Mouse (Mus musculus) limb, embryonic 11.5 days (tissue): ENCODE data around the gene Cog3. TPM values are rescaled to one million over a fixed set of nuclear protein-coding genes. Genes with fewer than 3 reads are reported as not detected.

ENCODE experiments used
- ATAC-seq: fragments of 200-750 bp; cut with Nextera tagmentation; 2 replicates; pipeline ENCODE4 v1.8.0; 2017; ENCODE audit warnings: low read depth; ENCODE audit not compliant: insufficient number of reproducible peaks, low FRiP score, low TSS enrichment
- DNase-seq: peaks from one replicate; pipeline ENCODE4 v3.0.0-alpha.2; 2015; ENCODE audit warnings: low spot score
- H3K27ac ChIP-seq: fragments of 300-500 bp; sonication (generic); replicated peaks from 2 replicates; pipeline ENCODE4 v1.5.1; 2014; ENCODE audit warnings: low read depth, mild to moderate bottlenecking, low read length
- H3K27me3 ChIP-seq: fragments of 300-500 bp; sonication (generic); 2 replicates; pipeline ENCODE4 v1.6.1; 2014; ENCODE audit warnings: mild to moderate bottlenecking, low read length, mixed read lengths; ENCODE audit not compliant: control insufficient read depth, insufficient read depth
- H3K36me3 ChIP-seq: fragments of 300-500 bp; sonication (generic); 2 replicates; pipeline ENCODE4 v1.6.1; 2014; ENCODE audit warnings: mild to moderate bottlenecking, low read length, moderate library complexity, mixed read lengths; ENCODE audit not compliant: control insufficient read depth, insufficient read depth
- H3K4me1 ChIP-seq: fragments of 300-500 bp; sonication (generic); 2 replicates; pipeline ENCODE4 v1.6.1; 2014; ENCODE audit warnings: low read length, mixed read lengths; ENCODE audit not compliant: control insufficient read depth, insufficient read depth
- H3K4me2 ChIP-seq: fragments of 300-500 bp; sonication (generic); 2 replicates; pipeline ENCODE4 v1.6.1; 2014; ENCODE audit warnings: low read depth, mild to moderate bottlenecking, moderate library complexity; ENCODE audit not compliant: severe bottlenecking
- H3K4me3 ChIP-seq: fragments of 300-500 bp; sonication (generic); 2 replicates; pipeline ENCODE4 v1.5.1; 2014; ENCODE audit warnings: low read depth, low read length
- H3K9ac ChIP-seq: fragments of 300-500 bp; sonication (generic); 2 replicates; pipeline ENCODE4 v1.6.1; 2014; ENCODE audit warnings: mild to moderate bottlenecking, low read length
- H3K9me3 ChIP-seq: fragments of 300-500 bp; sonication (generic); 2 replicates; pipeline ENCODE4 v1.6.1; 2016; ENCODE audit warnings: low read length; ENCODE audit not compliant: control insufficient read depth
- WGBS: fragments of 180-500 bp; shearing (Covaris S2); extraction: QIAGEN DNeasy Blood & Tissue Kit; methylation state at CpG from one replicate; pipeline ENCODE4 v1.1.7; 2014; 5-methylcytosine and 5-hydroxymethylcytosine counted together
- polyA plus RNA-seq: library from polyadenylated mRNA; unstranded; fragments of >200 nt; fragmentation: Nextera tagmentation; extraction: Ambion mirVana; gene quantifications from 2 replicates; pipeline ENCODE4 v1.2.1, GENCODE M21; 2014

Gene Cog3
- polyA plus RNA-seq, 1 experiment from 2014 or later = 25.0 TPM

DNA sequence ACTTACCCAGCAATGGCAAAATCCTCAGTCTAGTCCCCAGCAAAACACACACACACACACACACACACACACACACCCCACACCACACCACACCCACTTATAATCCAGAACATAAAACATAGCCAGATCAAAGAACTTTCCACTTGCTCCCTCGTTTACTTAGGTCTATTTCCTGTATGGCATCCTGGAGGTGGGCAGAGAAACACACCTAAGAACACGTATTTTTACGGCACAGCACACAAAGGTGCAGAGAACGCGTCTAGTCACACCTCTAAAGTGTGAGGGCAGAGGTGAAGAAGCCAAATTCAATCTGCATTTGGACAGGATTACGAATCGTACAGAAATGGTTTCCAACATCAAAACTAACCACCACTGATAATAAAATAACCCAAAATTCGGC lies 1.1 kb downstream of the Cog3 start:
- no peaks in the 10 kb centered on the region for H3K27me3 ChIP-seq
- ATAC-seq = no peak
- H3K4me2 ChIP-seq = peak overlapping the region; percentile 79
- H3K27ac ChIP-seq = no peak overlapping the region
- H3K4me1 ChIP-seq = 0 out of 2 replicates have a peak, but pooled peaks cover 3% of the 10 kb centered on the region
- WGBS = 50% methylated on average over 8 of the region's 8 CpGs
- H3K9me3 ChIP-seq = no peaks in the 10 kb centered on the region
- H3K4me3 ChIP-seq = peak overlapping the region; percentile 75
- no peaks in the 10 kb centered on the region for H3K36me3 ChIP-seq
- DNase-seq = no peak
- H3K9ac ChIP-seq = no peak overlapping the region

DNA sequence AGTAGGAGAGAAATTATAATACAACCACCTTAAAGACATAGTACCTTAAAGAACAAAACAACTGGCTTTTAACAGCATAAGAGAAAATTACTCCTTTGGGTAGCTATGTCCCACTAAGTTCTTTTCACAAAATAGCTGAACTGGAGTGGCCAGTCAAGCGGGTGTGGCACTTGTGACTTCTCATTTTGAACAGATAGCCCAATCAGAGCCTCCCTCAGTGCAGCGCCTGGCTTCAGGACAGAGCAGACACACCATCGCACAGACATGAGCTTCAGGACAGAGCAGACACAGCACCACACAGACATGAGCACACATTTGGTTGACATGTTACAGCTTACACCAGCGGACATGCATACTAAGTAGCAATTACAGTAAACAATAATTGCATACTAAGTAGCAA lies 3.3 kb downstream of the Cog3 start:
- Histone ChIP-seq H3K9me3 (no peaks in the 10 kb centered on the region), H3K27me3 (no peaks in the 10 kb centered on the region), H3K27ac (no peak overlapping the region), H3K4me2 (no peak overlapping the region), H3K9ac (no peak overlapping the region), H3K4me1 (0 out of 2 replicates have a peak, but pooled peaks cover 3% of the 10 kb centered on the region), H3K4me3 (no peak overlapping the region), H3K36me3 (no peaks in the 10 kb centered on the region)
- 89% methylated on average over 4 of the region's 4 CpGs for WGBS
- no peak for ATAC-seq
- no peak for DNase-seq

DNA sequence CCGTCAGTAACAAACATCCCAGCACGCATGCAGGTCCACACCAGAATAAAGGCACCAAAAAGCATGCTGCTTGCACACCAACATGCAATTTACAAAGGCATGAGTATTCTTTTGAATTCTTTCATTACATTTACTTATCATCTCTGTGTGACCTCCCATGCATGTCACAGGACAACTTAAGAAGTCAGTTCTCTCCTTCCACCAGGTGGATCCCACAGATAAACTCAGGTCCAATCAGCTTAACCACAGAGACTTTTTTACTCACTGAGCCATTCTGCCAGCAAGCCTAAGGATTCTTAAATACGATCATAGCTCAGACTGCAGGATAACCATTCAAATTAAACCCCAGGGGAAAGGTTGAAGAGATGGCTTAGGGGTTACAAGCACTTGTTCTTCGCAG lies 5.2 kb downstream of the Cog3 start:
- ATAC-seq (no peak), DNase-seq (no peak)
- Histone ChIP-seq H3K9me3 (no peaks in the 10 kb centered on the region), H3K4me2 (no peak overlapping the region), H3K4me3 (no peak overlapping the region), H3K27me3 (no peaks in the 10 kb centered on the region), H3K9ac (no peak overlapping the region), H3K4me1 (0 out of 2 replicates have a peak, but pooled peaks cover 3% of the 10 kb centered on the region), H3K27ac (no peak overlapping the region), H3K36me3 (no peaks in the 10 kb centered on the region; the same call in 1 of the 2 replicates)
- WGBS = 91% methylated on average over 4 of the region's 4 CpGs

DNA sequence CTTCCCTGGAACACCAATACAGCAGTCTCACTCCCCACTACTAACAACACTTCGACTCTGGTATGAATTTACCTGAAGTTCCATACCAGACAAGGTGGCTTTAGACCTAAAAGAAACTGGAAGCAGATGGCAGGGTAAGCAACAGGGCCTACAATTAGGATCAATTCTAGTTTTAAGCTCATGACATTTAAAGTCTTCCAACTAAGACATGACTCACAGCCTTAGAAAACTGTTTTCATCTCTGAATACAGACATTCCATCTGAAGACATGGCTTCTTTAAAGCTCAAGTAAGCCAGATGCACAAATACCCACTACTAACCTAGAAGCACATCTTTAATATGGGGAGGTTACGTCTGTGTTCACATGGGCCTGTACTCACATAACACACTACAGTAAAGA lies 6.4 kb downstream of the Cog3 start:
- 90% methylated on average over 2 of the region's 2 CpGs for WGBS

DNA sequence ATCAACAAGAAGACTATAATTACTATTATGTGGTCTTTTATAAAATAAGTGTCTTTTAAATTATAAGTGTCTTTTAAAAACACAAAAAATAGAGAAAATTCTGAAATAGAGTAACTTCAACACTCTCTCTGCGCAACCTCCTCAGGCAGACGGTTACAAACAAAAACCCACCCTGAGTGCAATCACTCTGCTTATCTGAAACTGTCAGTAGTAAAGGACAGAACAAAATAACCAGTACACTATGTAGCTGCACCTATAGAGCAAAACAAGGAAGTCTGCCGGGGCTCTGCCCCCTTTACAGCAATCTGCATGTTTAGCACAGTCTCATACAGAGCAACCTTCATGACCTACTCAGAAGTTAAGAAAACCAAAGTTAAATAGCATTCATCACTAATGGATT lies 12.4 kb downstream of the Cog3 start:
- DNase-seq (no peak), ATAC-seq (no peak)
- Histone ChIP-seq H3K27ac (no peak overlapping the region), H3K4me3 (no peak overlapping the region), H3K36me3 (peaks cover 2% of the 10 kb centered on the region; the same call in 1 of the 2 replicates), H3K4me2 (no peak overlapping the region), H3K9me3 (no peaks in the 10 kb centered on the region), H3K9ac (no peak overlapping the region), H3K27me3 (no peaks in the 10 kb centered on the region), H3K4me1 (no peaks in the 10 kb centered on the region)
- WGBS = 90% methylated on average over 3 of the region's 3 CpGs

More for the DNA sequence above, 6.4 kb downstream of the Cog3 start:
- Histone ChIP-seq H3K9me3 (no peaks in the 10 kb centered on the region), H3K4me2 (no peak overlapping the region), H3K36me3 (no peaks in the 10 kb centered on the region; the same call in 1 of the 2 replicates), H3K27me3 (no peaks in the 10 kb centered on the region), H3K4me3 (no peak overlapping the region), H3K9ac (no peak overlapping the region), H3K27ac (no peak overlapping the region), H3K4me1 (0 out of 2 replicates have a peak, but pooled peaks cover 3% of the 10 kb centered on the region)
- ATAC-seq (no peak), DNase-seq (no peak)

DNA sequence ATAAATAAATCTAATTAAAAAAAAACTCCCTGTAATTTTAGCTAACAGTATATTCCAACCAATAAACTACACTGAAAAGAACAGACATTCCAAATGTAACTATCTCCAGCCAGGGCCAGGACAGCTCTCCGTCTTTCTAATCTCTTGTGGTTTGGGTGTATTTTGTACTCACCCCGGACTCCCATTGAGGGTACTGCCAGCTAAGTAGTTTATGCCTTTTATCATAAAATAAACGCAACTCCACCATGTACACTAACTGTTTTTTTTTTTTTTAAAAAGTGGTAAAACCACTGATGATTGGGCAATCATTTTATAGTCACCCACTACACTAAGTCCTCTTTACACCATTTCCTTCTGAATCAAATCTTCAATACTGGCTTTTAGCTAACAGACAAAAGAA lies 18.7 kb downstream of the Cog3 start:
- H3K27me3 ChIP-seq = no peaks in the 10 kb centered on the region
- no peak overlapping the region for H3K27ac ChIP-seq
- H3K36me3 ChIP-seq = peaks cover 6% of the 10 kb centered on the region
- H3K4me3 ChIP-seq = no peak overlapping the region
- ATAC-seq = no peak
- H3K4me2 ChIP-seq = no peak overlapping the region
- H3K9ac ChIP-seq = no peak overlapping the region
- no peaks in the 10 kb centered on the region for H3K4me1 ChIP-seq
- H3K9me3 ChIP-seq = no peaks in the 10 kb centered on the region
- WGBS = 96% methylated on average over 3 of the region's 3 CpGs
- no peak for DNase-seq

DNA sequence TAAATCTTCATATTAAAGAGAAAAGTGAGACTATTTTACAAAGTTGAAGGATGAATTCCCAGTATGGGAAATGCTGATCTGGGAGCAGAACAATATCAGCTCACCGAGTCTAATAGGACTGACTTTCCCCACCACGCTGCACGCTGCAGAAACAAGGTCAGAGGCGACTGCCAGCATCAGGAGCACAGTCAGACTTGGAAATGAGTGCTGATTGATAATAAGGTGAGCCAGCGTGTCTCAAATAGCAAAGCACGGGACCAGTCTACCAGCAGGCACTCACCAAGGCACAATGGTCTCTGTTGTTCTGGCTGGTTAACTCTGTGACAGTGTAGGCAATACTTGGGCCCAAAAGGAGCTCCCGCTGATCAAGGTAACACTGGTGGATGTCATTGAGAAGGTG lies 21.7 kb downstream of the Cog3 start:
- Histone ChIP-seq H3K4me3 (no peak overlapping the region), H3K4me1 (no peaks in the 10 kb centered on the region), H3K9ac (no peak overlapping the region), H3K27me3 (no peaks in the 10 kb centered on the region), H3K27ac (no peak overlapping the region), H3K4me2 (no peak overlapping the region), H3K9me3 (no peaks in the 10 kb centered on the region), H3K36me3 (peaks cover 10% of the 10 kb centered on the region)
- ATAC-seq (no peak), DNase-seq (no peak)
- WGBS = 95% methylated on average over 7 of the region's 7 CpGs

DNA sequence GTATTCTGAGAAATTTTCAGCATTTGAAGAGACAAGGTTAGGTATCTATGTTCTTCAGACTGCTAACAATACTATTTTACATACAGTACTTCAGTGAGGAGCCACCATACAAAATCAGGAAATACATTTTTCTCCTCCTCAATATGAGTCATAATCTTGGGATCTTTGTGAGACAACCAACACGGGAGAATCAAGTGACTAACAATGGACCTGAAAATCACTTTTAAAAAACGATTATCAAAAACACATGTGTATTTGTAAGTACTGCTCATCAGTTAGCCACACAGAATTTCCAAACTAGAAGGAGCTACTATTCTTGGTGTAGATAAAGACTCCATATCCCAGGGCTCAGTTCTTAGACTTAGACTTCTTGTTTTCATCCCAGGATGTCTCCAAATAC lies 23.0 kb downstream of the Cog3 start:
- H3K4me3 ChIP-seq = no peak overlapping the region
- peaks cover 10% of the 10 kb centered on the region for H3K36me3 ChIP-seq
- 73% methylated on average over 2 of the region's 2 CpGs for WGBS
- no peaks in the 10 kb centered on the region for H3K27me3 ChIP-seq
- no peaks in the 10 kb centered on the region for H3K4me1 ChIP-seq
- no peak overlapping the region for H3K4me2 ChIP-seq
- no peak overlapping the region for H3K27ac ChIP-seq
- DNase-seq (no peak), ATAC-seq (no peak)
- H3K9me3 ChIP-seq = no peaks in the 10 kb centered on the region
- no peak overlapping the region for H3K9ac ChIP-seq

DNA sequence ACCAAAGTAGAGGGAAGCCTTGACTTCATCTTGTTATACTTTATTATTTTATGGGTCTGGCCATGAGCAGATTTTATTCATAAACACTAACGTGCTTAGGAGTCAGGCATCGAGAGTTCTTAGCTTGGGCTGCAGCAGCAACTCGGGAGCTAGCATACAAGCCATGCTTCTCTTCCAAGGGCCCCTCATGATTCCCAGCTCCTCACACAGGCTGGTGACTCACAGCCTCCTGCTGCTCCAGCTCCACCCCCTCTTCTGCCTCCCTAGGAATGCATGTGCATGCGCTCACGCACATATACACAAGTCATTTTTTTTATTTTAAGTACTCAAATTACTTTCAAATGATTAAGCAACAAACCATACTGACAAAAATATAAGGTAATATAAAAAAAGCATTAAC lies 26.2 kb downstream of the Cog3 start:
- Histone ChIP-seq H3K4me1 (no peaks in the 10 kb centered on the region), H3K36me3 (peaks cover 17% of the 10 kb centered on the region), H3K27ac (no peak overlapping the region), H3K9ac (no peak overlapping the region), H3K9me3 (no peaks in the 10 kb centered on the region), H3K4me3 (no peak overlapping the region), H3K4me2 (no peak overlapping the region), H3K27me3 (no peaks in the 10 kb centered on the region)
- 93% methylated on average over 5 of the region's 5 CpGs for WGBS
- DNase-seq = no peak
- no peak for ATAC-seq
